Mouse (Mus musculus): Measurements from ENCODE around the gene Hbs1l. TPM values are rescaled to one million over a fixed set of nuclear protein-coding genes. Genes with fewer than 3 reads are reported as not detected.
"Not testable (repeated sequence)": the region's sequence is repeated elsewhere in the genome, so short reads cannot be mapped to it uniquely, and the experiment has no call there.

Gene Hbs1l
- polyA plus RNA-seq, 1 experiment from 2014 or later, result 62.1 TPM

DNA sequence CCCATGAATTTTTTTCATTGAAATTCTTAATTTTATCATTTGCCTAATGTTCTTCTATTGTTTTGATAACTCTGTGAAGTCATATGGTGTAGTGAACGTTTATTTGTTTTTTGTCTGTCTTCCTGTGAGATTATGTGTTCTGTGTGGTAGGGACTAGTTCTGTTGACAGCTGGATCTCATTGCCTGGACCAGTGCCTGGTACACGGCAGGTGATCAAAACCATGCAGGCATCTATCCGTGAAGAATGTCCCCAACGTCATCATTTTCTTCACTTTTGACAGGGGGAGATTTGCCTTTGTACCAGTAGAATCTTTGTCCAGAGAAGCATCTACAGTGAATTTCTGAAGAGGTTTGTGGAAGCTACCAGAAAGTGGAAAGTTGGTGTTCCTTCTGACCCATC, 95.5 kb downstream of the Hbs1l start:
- no peaks in the 10 kb centered on the region for H3K27me3 ChIP-seq (ENCODE audit: insufficient read depth, low read length)
- no peak overlapping the region for H3K4me3 ChIP-seq (replicated peaks; ENCODE audit: low read depth, low read length)
- ATAC-seq (replicated peaks; ENCODE audit: low FRiP score, low read depth) (no peak), DNase-seq (ENCODE audit: low spot score) (no peak)
- no peaks in the 10 kb centered on the region for H3K36me3 ChIP-seq (ENCODE audit: insufficient read depth, low read length)
- no peak overlapping the region for H3K9ac ChIP-seq (ENCODE audit: low read depth, low read length)
- H3K4me1 ChIP-seq (replicated peaks; ENCODE audit: insufficient read depth, low read length), result no peaks in the 10 kb centered on the region
- no peaks in the 10 kb centered on the region for H3K9me3 ChIP-seq (replicated peaks; ENCODE audit: low read length)
- TF ChIP-seq CTCF (IDR thresholded peaks at IDR 0.05; ENCODE audit: low read depth), result no peak
- 69% methylated on average over 4 of the region's 4 CpGs for WGBS
- H3K4me2 ChIP-seq (ENCODE audit: low read length), result no peak overlapping the region
- no peak overlapping the region for H3K27ac ChIP-seq

DNA sequence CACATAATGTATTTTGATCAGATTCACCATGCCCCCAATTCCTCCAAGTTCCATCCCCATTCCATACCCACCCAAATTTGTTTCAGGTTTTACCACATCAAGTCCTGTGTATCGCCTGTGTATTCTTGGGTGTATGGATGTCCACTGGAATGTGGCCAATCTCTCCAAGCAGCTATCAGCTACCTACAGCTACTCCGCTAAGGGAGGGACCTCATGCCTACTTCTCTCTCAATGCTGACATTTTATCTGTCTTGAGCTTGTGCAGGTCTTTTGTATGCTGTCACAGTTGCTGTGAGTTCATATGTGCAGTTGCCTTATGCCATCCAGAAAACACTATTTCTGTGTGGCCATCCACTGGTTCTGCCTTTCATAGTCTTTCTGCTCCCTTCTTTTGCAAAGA, 97.6 kb downstream of the Hbs1l start:
- no peaks in the 10 kb centered on the region for H3K9me3 ChIP-seq (replicated peaks; ENCODE audit: low read length)
- DNase-seq (ENCODE audit: low spot score) (no peak), ATAC-seq (replicated peaks; ENCODE audit: low FRiP score, low read depth) (no peak)
- H3K27ac ChIP-seq, result no peak overlapping the region
- H3K9ac ChIP-seq (ENCODE audit: low read depth, low read length), result no peak overlapping the region
- H3K4me2 ChIP-seq (ENCODE audit: low read length), result no peak overlapping the region
- TF ChIP-seq CTCF (IDR thresholded peaks at IDR 0.05; ENCODE audit: low read depth), result no peak
- 94% methylated on average over 2 of the region's 2 CpGs for WGBS
- no peaks in the 10 kb centered on the region for H3K4me1 ChIP-seq (replicated peaks; ENCODE audit: insufficient read depth, low read length)
- H3K4me3 ChIP-seq (replicated peaks; ENCODE audit: low read depth, low read length), result no peak overlapping the region
- no peaks in the 10 kb centered on the region for H3K27me3 ChIP-seq (ENCODE audit: insufficient read depth, low read length)
- no peaks in the 10 kb centered on the region for H3K36me3 ChIP-seq (ENCODE audit: insufficient read depth, low read length)

DNA sequence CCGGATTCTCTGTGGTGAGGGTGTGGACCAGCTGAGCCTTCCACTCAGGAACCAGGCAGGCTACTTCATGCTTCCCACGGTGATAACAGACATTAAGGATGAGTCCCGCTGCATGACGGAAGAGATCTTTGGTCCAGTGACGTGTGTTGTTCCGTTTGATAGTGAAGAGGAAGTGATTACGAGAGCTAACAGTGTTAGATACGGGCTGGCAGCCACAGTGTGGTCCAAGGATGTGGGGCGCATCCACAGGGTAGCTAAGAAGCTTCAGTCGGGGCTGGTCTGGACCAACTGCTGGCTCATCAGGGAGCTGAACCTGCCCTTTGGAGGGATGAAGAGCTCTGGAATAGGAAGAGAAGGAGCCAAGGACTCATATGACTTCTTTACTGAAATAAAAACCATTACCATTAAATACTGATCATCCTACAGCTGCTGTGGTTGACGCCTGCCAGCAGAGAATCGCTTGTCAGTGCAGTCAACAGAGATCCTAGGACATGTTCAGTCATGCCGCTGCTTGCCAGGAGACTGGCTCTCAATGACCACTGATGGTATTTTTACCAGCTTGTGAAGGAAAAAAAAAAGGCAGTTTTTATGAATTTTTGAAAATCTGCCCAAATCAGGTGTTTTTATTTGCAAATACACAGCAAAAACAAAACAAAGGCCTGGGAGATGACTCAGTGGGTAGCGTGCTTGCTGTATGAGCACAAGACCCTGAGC, 99.8 kb downstream of the Hbs1l start:
- Histone ChIP-seq H3K4me1 (replicated peaks; ENCODE audit: insufficient read depth, low read length) (no peaks in the 10 kb centered on the region), H3K4me2 (ENCODE audit: low read length) (no peak overlapping the region), H3K27ac (no peak overlapping the region), H3K9ac (ENCODE audit: low read depth, low read length) (no peak overlapping the region), H3K4me3 (replicated peaks; ENCODE audit: low read depth, low read length) (no peak overlapping the region), H3K27me3 (ENCODE audit: insufficient read depth, low read length) (no peaks in the 10 kb centered on the region), H3K36me3 (ENCODE audit: insufficient read depth, low read length) (no peaks in the 10 kb centered on the region), H3K9me3 (replicated peaks; ENCODE audit: low read length) (no peaks in the 10 kb centered on the region)
- ATAC-seq (replicated peaks; ENCODE audit: low FRiP score, low read depth) (no peak), DNase-seq (ENCODE audit: low spot score) (no peak)
- 88% methylated on average over 14 of the region's 14 CpGs for WGBS
- no peak for TF ChIP-seq CTCF (IDR thresholded peaks at IDR 0.05; ENCODE audit: low read depth)

DNA sequence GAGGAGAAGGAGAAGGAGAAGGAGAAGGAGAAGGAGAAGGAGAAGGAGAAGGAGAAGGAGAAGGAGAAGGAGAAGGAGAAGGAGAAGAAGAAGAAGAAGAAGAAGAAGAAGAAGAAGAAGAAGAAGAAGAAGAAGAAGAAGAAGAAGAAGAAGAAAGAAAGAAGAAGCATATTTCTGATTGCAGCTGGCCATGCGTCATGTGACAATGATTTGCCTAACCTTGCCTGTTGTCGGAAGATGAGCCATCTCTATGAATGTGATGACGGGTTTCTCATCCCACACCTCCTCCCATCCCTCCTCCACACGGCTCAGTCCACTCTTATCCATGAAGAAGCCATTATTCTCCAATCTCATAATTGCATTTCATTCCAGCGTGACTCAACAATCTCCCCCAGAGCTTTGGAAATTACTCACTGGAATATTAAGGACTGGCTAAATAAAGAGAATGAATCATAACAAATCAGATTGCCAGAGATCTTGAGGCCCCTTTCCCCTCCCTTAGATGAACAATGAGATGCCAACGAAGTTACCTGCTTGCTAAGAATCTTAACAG, 103.2 kb downstream of the Hbs1l start:
- 79% methylated on average over 6 of the region's 6 CpGs for WGBS
- H3K27me3 ChIP-seq (ENCODE audit: insufficient read depth, low read length); H3K36me3 ChIP-seq (ENCODE audit: insufficient read depth, low read length); H3K4me2 ChIP-seq (ENCODE audit: low read length); H3K4me1 ChIP-seq (replicated peaks; ENCODE audit: insufficient read depth, low read length); H3K4me3 ChIP-seq (replicated peaks; ENCODE audit: low read depth, low read length); DNase-seq (ENCODE audit: low spot score); H3K9me3 ChIP-seq (replicated peaks; ENCODE audit: low read length); H3K27ac ChIP-seq; H3K9ac ChIP-seq (ENCODE audit: low read depth, low read length); ATAC-seq (replicated peaks; ENCODE audit: low FRiP score, low read depth): not testable (repeated sequence)

DNA sequence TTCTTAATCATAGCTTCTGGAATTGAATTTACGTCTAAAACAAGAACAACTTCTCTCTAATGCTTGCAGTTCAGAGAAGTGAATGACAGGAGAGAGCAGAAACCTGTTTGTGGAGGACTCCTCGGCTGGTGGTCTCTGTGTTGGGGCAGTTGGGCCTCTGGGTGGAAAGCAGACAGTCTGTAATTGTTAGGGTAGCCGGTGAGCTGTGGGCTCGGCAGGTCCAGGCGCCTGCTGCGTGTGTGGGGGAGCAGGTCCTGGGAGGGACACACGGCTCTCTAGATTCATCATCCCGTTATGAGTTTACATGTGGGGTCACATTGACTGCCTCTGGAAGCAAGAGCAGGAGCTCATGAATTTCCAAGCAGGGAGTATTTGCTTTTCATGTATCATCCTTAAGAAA, 103.8 kb downstream of the Hbs1l start:
- H3K4me1 ChIP-seq (replicated peaks; ENCODE audit: insufficient read depth, low read length), result no peaks in the 10 kb centered on the region
- 28% methylated on average over 8 of the region's 8 CpGs for WGBS
- no peak overlapping the region for H3K4me2 ChIP-seq (ENCODE audit: low read length)
- no peak overlapping the region for H3K27ac ChIP-seq
- H3K27me3 ChIP-seq (ENCODE audit: insufficient read depth, low read length), result no peaks in the 10 kb centered on the region
- H3K9me3 ChIP-seq (replicated peaks; ENCODE audit: low read length), result no peaks in the 10 kb centered on the region
- no peak for TF ChIP-seq CTCF (IDR thresholded peaks at IDR 0.05; ENCODE audit: low read depth)
- no peaks in the 10 kb centered on the region for H3K36me3 ChIP-seq (ENCODE audit: insufficient read depth, low read length)
- H3K9ac ChIP-seq (ENCODE audit: low read depth, low read length), result no peak overlapping the region
- ATAC-seq (replicated peaks; ENCODE audit: low FRiP score, low read depth) (no peak), DNase-seq (ENCODE audit: low spot score) (no peak)
- no peak overlapping the region for H3K4me3 ChIP-seq (replicated peaks; ENCODE audit: low read depth, low read length)

DNA sequence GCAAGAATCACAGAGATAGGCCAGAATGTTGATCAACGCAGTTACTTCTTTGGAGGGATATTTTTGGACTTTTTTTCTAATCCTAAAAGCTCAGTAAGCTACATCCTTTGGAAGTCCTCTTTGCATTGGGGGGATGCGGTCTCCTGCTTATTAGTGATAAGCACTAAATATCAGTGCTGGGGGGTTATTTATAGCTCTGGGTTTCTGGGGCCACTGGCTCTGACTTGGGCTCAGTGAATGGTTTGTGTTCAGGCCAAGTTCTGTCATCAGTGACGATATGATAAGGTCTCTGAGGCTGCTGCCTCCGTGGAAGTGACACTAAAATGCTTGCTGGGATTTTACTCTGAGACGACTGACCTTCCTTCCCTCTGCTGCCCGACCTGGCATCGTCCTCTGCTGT, 104.3 kb downstream of the Hbs1l start:
- no peak overlapping the region for H3K27ac ChIP-seq
- 34% methylated on average over 7 of the region's 7 CpGs for WGBS
- H3K9ac ChIP-seq (ENCODE audit: low read depth, low read length), result no peak overlapping the region
- H3K4me2 ChIP-seq (ENCODE audit: low read length), result no peak overlapping the region
- no peaks in the 10 kb centered on the region for H3K4me1 ChIP-seq (replicated peaks; ENCODE audit: insufficient read depth, low read length)
- ATAC-seq (replicated peaks; ENCODE audit: low FRiP score, low read depth) (no peak), DNase-seq (ENCODE audit: low spot score) (peak; percentile 32)
- H3K36me3 ChIP-seq (ENCODE audit: insufficient read depth, low read length), result no peaks in the 10 kb centered on the region
- no peak for TF ChIP-seq CTCF (IDR thresholded peaks at IDR 0.05; ENCODE audit: low read depth)
- H3K4me3 ChIP-seq (replicated peaks; ENCODE audit: low read depth, low read length), result no peak overlapping the region
- no peaks in the 10 kb centered on the region for H3K9me3 ChIP-seq (replicated peaks; ENCODE audit: low read length)
- H3K27me3 ChIP-seq (ENCODE audit: insufficient read depth, low read length), result no peaks in the 10 kb centered on the region

DNA sequence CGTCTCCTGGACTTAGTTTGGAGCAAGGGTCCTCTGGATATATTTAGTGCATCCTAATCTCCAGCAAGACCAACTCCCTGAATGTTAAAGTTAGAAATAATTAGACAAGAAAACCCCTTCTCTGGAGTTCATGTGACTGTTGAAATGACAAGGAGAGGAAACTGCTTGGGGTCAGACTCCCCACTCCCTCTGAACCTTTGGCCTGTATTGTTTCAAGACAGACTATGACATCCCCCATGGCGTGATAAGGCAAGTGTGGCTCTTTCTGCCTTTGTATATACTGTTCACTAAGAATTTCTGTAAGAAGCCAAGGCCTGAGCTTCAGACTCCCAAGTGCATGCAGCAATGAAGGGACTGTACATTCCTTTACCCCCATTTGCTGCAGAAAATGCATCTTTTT, 104.7 kb downstream of the Hbs1l start:
- ATAC-seq (replicated peaks; ENCODE audit: low FRiP score, low read depth), result no peak
- no peaks in the 10 kb centered on the region for H3K9me3 ChIP-seq (replicated peaks; ENCODE audit: low read length)
- H3K27me3 ChIP-seq (ENCODE audit: insufficient read depth, low read length), result no peaks in the 10 kb centered on the region
- H3K4me1 ChIP-seq (replicated peaks; ENCODE audit: insufficient read depth, low read length), result no peaks in the 10 kb centered on the region
- no peak overlapping the region for H3K27ac ChIP-seq
- no peak overlapping the region for H3K4me2 ChIP-seq (ENCODE audit: low read length)
- no peak overlapping the region for H3K9ac ChIP-seq (ENCODE audit: low read depth, low read length)
- no peak overlapping the region for H3K4me3 ChIP-seq (replicated peaks; ENCODE audit: low read depth, low read length)
- TF ChIP-seq CTCF (IDR thresholded peaks at IDR 0.05; ENCODE audit: low read depth), result no peak
- peak; percentile 33 for DNase-seq (ENCODE audit: low spot score)
- WGBS, result 47% methylated on average over 2 of the region's 2 CpGs
- no peaks in the 10 kb centered on the region for H3K36me3 ChIP-seq (ENCODE audit: insufficient read depth, low read length)

Measured in kidney, postnatal 0 days (tissue).